Mouse (Mus musculus): ENCODE results near the gene Gmfb. TPM values are rescaled to one million over a fixed set of nuclear protein-coding genes. Genes with fewer than 3 reads are reported as not detected.

Gmfb gene
- 254 TPM for polyA plus RNA-seq (2014; fragmentation: Illumina TruSeq; extraction: RNeasy Lipid Tissue Mini Kit (QIAGEN cat#74804); ENCODE audit: low replicate concordance)

DNA sequence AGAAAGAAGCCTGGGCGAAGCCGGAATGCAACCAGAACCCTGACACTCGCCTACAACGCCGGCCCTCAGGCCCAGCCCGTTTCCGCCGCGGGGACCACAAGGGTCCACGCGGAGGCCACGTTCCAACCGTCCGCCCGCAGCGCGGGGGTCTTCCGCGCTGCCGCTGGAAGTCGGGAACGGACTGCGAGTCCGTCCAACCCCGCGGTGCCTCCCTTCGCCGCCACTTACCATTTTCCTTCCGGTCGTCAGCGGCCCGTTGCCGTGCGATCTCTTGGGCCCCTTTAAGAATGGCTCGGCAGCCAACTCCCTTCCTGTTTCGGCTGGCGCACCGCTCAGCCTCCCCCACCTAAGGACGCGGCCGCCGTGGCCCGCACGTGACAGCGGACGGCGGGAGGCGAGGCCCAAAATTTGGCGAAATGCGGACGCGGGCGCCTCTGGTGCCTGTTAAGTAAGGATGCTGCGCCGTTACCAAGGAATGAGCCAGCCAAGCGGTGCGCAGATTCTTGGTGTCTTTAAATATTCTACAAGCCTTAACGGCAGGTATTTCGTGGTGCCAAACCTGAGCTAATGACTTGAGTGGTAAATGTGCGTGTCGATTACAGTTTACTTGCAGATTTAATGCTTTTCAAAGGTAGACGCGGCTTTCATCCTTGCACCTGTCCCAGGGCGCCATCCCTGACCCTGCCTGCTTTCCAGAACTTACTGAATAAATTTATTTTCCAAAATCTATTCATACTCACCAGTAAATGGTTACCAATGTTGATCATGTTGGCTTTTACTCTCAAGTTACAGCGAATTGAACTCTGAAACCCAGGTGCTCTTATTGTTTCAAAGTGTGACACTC lies at the start of gene Gmfb:
Gmfb (minus strand) TSS at position 370 of the 844 bp plus-strand sequence.

DNA sequence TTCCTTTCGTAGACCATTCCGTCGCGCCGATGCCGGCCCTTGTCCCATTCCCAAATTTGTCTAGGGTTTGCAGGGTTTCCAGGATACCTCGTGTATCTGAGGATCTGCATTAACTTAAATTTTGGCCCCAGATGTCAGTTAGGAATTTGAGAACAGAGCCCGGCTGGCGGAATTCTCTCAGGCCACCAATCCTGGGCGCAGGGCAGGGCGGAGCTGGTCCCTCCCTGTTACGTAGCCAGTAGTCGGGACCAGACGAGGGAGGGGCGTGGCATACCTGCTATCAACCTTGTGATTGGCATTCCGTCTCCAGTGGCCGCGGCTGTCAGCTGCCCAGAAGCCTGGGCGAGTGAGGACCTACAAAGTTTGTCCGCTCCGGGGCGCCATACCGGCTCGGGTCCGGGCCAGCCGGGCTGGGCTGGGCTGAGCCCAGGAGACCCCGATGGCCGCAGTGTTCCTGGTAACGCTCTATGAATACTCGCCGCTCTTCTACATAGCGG lies 9.8 kb upstream of the Gmfb start, which contains the start of gene Cgrrf1:
Cgrrf1 (plus strand) TSS at position 289 of the 497 bp plus-strand sequence.

DNA sequence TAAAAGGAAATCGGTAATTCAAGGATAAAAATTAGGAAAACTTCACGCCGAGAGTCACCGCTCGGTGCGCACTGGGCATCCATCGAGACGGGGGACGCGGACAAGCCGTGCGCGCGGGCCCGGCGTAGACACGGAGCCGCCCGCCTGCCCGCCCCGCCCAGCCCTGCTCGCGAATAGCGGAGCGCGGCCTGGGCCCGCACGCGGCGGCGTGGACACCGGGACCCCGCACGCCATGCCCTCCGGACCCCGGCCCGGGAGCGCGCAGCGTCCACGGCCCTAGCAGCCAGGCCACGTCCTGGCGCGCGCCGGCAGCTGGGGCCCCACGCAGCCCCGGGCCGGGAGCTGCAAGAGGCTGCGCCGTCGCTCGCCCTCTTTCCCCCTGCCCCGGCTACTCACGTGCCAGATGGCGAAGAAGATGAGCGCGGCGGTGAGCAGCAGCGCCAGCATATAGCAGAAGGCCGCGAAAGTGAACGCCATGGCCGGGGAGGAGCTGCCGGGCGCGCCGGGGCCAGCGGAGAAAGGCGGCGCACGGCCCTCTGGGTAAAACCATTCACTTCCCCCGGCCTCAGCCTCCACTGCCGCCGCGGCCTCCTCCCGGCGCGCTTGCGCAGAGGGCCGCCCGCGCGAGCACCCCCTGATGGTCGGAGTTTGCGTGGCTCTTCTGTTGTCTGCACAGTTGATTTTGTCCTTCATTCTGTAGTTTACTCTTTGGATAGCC lies 34.1 kb downstream of the Gmfb start, which contains the start of gene Cnih1:
Cnih1 (minus strand) TSS at position 625 of the 718 bp plus-strand sequence.

DNA sequence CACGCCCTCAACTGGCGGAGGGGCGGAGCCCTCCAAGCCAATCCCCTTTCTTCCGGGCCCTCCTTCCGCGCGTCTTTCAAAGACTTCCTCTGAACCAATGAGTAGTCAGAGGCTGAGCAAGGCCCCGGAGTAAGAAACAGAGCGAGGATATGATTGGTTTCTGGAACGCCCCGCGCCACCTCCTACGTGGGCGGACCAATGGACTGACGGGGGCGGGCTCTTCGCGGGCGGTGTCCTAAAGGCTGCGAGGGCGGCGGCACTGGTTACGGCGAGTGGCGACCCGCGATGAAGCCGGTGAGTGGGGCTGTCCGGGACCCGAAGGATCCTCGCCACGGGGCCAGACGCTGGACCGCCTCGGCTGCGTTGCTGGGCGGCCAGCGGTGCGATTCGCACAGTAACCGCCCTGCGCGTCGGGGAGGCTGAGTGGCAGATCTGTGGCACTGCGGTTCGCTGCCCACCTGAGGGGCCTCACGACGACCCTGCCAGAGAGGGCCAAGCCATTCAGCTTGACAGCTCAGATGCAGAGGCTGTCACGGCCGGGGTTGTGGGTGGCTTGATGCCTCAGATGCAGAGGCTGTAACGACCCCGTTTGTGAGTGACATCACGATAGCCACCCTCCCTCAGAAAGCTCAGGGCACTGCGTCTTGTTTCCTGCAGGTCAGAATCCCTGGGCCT lies 61.5 kb downstream of the Gmfb start, which contains the start of gene Cdkn3:
Cdkn3 (plus strand) TSS at position 187 of the 675 bp plus-strand sequence.

Other genes with a start within 250 kb of the Gmfb start
- 25.7 TPM for gene Cdkn3, start 61.7 kb downstream of the Gmfb start, polyA plus RNA-seq (2014; fragmentation: Illumina TruSeq; extraction: RNeasy Lipid Tissue Mini Kit (QIAGEN cat#74804); ENCODE audit: low replicate concordance)
- gene Cnih1, start 33.8 kb downstream of the Gmfb start, polyA plus RNA-seq (2014; fragmentation: Illumina TruSeq; extraction: RNeasy Lipid Tissue Mini Kit (QIAGEN cat#74804); ENCODE audit: low replicate concordance), result 331 TPM
- 35.5 TPM for gene Cgrrf1, start 9.9 kb upstream of the Gmfb start, polyA plus RNA-seq (2014; fragmentation: Illumina TruSeq; extraction: RNeasy Lipid Tissue Mini Kit (QIAGEN cat#74804); ENCODE audit: low replicate concordance)
- 3.4 TPM for gene Samd4, start 60.6 kb upstream of the Gmfb start, polyA plus RNA-seq (2014; fragmentation: Illumina TruSeq; extraction: RNeasy Lipid Tissue Mini Kit (QIAGEN cat#74804); ENCODE audit: low replicate concordance)